Mouse (Mus musculus) limb, embryonic 11.5 days (tissue): ENCODE data around the gene Micu1. TPM values are rescaled to one million over a fixed set of nuclear protein-coding genes. Genes with fewer than 3 reads are reported as not detected.

Source experiments
- ATAC-seq: fragments of 200-750 bp; cut with Nextera tagmentation; 2 replicates; pipeline ENCODE4 v1.8.0; 2017; ENCODE audit warnings: low read depth; ENCODE audit not compliant: insufficient number of reproducible peaks, low FRiP score, low TSS enrichment
- DNase-seq: peaks from one replicate; pipeline ENCODE4 v3.0.0-alpha.2; 2015; ENCODE audit warnings: low spot score
- H3K27ac ChIP-seq: fragments of 300-500 bp; sonication (generic); replicated peaks from 2 replicates; pipeline ENCODE4 v1.5.1; 2014; ENCODE audit warnings: low read depth, mild to moderate bottlenecking, low read length
- H3K27me3 ChIP-seq: fragments of 300-500 bp; sonication (generic); 2 replicates; pipeline ENCODE4 v1.6.1; 2014; ENCODE audit warnings: mild to moderate bottlenecking, low read length, mixed read lengths; ENCODE audit not compliant: control insufficient read depth, insufficient read depth
- H3K36me3 ChIP-seq: fragments of 300-500 bp; sonication (generic); 2 replicates; pipeline ENCODE4 v1.6.1; 2014; ENCODE audit warnings: mild to moderate bottlenecking, low read length, moderate library complexity, mixed read lengths; ENCODE audit not compliant: control insufficient read depth, insufficient read depth
- H3K4me1 ChIP-seq: fragments of 300-500 bp; sonication (generic); 2 replicates; pipeline ENCODE4 v1.6.1; 2014; ENCODE audit warnings: low read length, mixed read lengths; ENCODE audit not compliant: control insufficient read depth, insufficient read depth
- H3K4me2 ChIP-seq: fragments of 300-500 bp; sonication (generic); 2 replicates; pipeline ENCODE4 v1.6.1; 2014; ENCODE audit warnings: low read depth, mild to moderate bottlenecking, moderate library complexity; ENCODE audit not compliant: severe bottlenecking
- H3K4me3 ChIP-seq: fragments of 300-500 bp; sonication (generic); 2 replicates; pipeline ENCODE4 v1.5.1; 2014; ENCODE audit warnings: low read depth, low read length
- H3K9ac ChIP-seq: fragments of 300-500 bp; sonication (generic); 2 replicates; pipeline ENCODE4 v1.6.1; 2014; ENCODE audit warnings: mild to moderate bottlenecking, low read length
- H3K9me3 ChIP-seq: fragments of 300-500 bp; sonication (generic); 2 replicates; pipeline ENCODE4 v1.6.1; 2016; ENCODE audit warnings: low read length; ENCODE audit not compliant: control insufficient read depth
- WGBS: fragments of 180-500 bp; shearing (Covaris S2); extraction: QIAGEN DNeasy Blood & Tissue Kit; methylation state at CpG from one replicate; pipeline ENCODE4 v1.1.7; 2014; 5-methylcytosine and 5-hydroxymethylcytosine counted together
- polyA plus RNA-seq: library from polyadenylated mRNA; unstranded; fragments of >200 nt; fragmentation: Nextera tagmentation; extraction: Ambion mirVana; gene quantifications from 2 replicates; pipeline ENCODE4 v1.2.1, GENCODE M21; 2014

Gene Micu1
- polyA plus RNA-seq, 1 experiment from 2014 or later = 50.4 TPM

- Histone ChIP-seq H3K4me3 (no peak overlapping the region), H3K36me3 (0 out of 2 replicates have a peak, but pooled peaks cover 5% of the 10 kb centered on the region), H3K27me3 (no peaks in the 10 kb centered on the region), H3K4me1 (no peaks in the 10 kb centered on the region), H3K4me2 (no peak overlapping the region), H3K9ac (no peak overlapping the region), H3K27ac (no peak overlapping the region), H3K9me3 (no peaks in the 10 kb centered on the region; the same call in 1 of the 2 replicates)
- ATAC-seq = no peak
- 89% methylated on average over 9 of the region's 9 CpGs for WGBS
- DNase-seq = no peak
Measured at GRCm38 (mm10) chr10:59729261-59729660, 27.0 kb downstream of the Micu1 start.

- Histone ChIP-seq H3K9me3 (no peaks in the 10 kb centered on the region; the same call in 1 of the 2 replicates), H3K4me2 (no peak overlapping the region), H3K9ac (no peak overlapping the region), H3K27me3 (no peaks in the 10 kb centered on the region), H3K27ac (no peak overlapping the region), H3K4me3 (no peak overlapping the region), H3K36me3 (0 out of 2 replicates have a peak, but pooled peaks cover 5% of the 10 kb centered on the region), H3K4me1 (no peaks in the 10 kb centered on the region)
- ATAC-seq (no peak), DNase-seq (no peak)
- 79% methylated on average over 4 of the region's 4 CpGs for WGBS
Measured at GRCm38 (mm10) chr10:59729842-59730241, 27.6 kb downstream of the Micu1 start.

GRCm38 (mm10) chr10:59736027-59736598, 33.8 kb downstream of the Micu1 start:
- ATAC-seq = no peak
- WGBS = 80% methylated on average over 11 of the region's 11 CpGs
- Histone ChIP-seq H3K4me3 (no peak overlapping the region), H3K4me2 (no peak overlapping the region), H3K27me3 (no peaks in the 10 kb centered on the region), H3K4me1 (no peaks in the 10 kb centered on the region), H3K36me3 (peaks cover 8% of the 10 kb centered on the region; the same call in 1 of the 2 replicates), H3K27ac (no peak overlapping the region), H3K9me3 (no peaks in the 10 kb centered on the region; the same call in 1 of the 2 replicates), H3K9ac (no peak overlapping the region)
- no peak for DNase-seq

- no peaks in the 10 kb centered on the region for H3K4me1 ChIP-seq
Measured at GRCm38 (mm10) chr10:59741448-59741847, 39.2 kb downstream of the Micu1 start.

GRCm38 (mm10) chr10:59743397-59743796, 41.1 kb downstream of the Micu1 start:
- H3K9me3 ChIP-seq = no peaks in the 10 kb centered on the region
- ATAC-seq (no peak), DNase-seq (no peak)
- H3K4me2 ChIP-seq = no peak overlapping the region
- H3K4me1 ChIP-seq = no peaks in the 10 kb centered on the region
- peaks cover 7% of the 10 kb centered on the region for H3K36me3 ChIP-seq
- WGBS = 65% methylated on average over 12 of the region's 12 CpGs
- H3K4me3 ChIP-seq = no peak overlapping the region
- H3K27me3 ChIP-seq = no peaks in the 10 kb centered on the region
- H3K9ac ChIP-seq = no peak overlapping the region
- H3K27ac ChIP-seq = no peak overlapping the region

More at GRCm38 (mm10) chr10:59741448-59741847, 39.2 kb downstream of the Micu1 start:
- H3K9me3 ChIP-seq = no peaks in the 10 kb centered on the region
- WGBS = 46% methylated on average over 4 of the region's 4 CpGs
- no peak overlapping the region for H3K27ac ChIP-seq
- ATAC-seq = no peak
- DNase-seq = no peak
- no peak overlapping the region for H3K4me2 ChIP-seq
- no peak overlapping the region for H3K9ac ChIP-seq
- H3K36me3 ChIP-seq = peaks cover 7% of the 10 kb centered on the region
- H3K4me3 ChIP-seq = no peak overlapping the region
- no peaks in the 10 kb centered on the region for H3K27me3 ChIP-seq

GRCm38 (mm10) chr10:59743969-59744368, 41.7 kb downstream of the Micu1 start:
- no peak for ATAC-seq
- Histone ChIP-seq H3K9me3 (no peaks in the 10 kb centered on the region), H3K4me2 (no peak overlapping the region), H3K4me3 (no peak overlapping the region), H3K9ac (no peak overlapping the region), H3K36me3 (peaks cover 7% of the 10 kb centered on the region), H3K4me1 (no peaks in the 10 kb centered on the region), H3K27ac (no peak overlapping the region), H3K27me3 (no peaks in the 10 kb centered on the region)
- 87% methylated on average over 5 of the region's 5 CpGs for WGBS
- DNase-seq = no peak

- H3K9me3 ChIP-seq = no peaks in the 10 kb centered on the region
- H3K36me3 ChIP-seq = peaks cover 4% of the 10 kb centered on the region; the same call in 1 of the 2 replicates
- DNase-seq (no peak), ATAC-seq (no peak)
- no peaks in the 10 kb centered on the region for H3K27me3 ChIP-seq
- no peak overlapping the region for H3K27ac ChIP-seq
- no peak overlapping the region for H3K4me3 ChIP-seq
- no peak overlapping the region for H3K9ac ChIP-seq
- 74% methylated on average over 7 of the region's 7 CpGs for WGBS
- no peaks in the 10 kb centered on the region for H3K4me1 ChIP-seq
- no peak overlapping the region for H3K4me2 ChIP-seq
Measured at GRCm38 (mm10) chr10:59747334-59747733, 45.1 kb downstream of the Micu1 start.

GRCm38 (mm10) chr10:59748699-59749200, 46.5 kb downstream of the Micu1 start:
- ATAC-seq (no peak), DNase-seq (no peak)
- Histone ChIP-seq H3K4me2 (no peak overlapping the region), H3K27me3 (no peaks in the 10 kb centered on the region), H3K9ac (no peak overlapping the region), H3K36me3 (peaks cover 4% of the 10 kb centered on the region; the same call in 1 of the 2 replicates), H3K4me3 (no peak overlapping the region), H3K27ac (no peak overlapping the region), H3K9me3 (no peaks in the 10 kb centered on the region), H3K4me1 (peaks cover 3% of the 10 kb centered on the region; the same call in 1 of the 2 replicates)
- WGBS = 60% methylated on average over 2 of the region's 2 CpGs
